Mouse (Mus musculus) lung, embryonic 16.5 days (tissue): ENCODE measurements at regions not wholly inside any gene's neighbourhood (a gene's known extent, or its start where the extent isn't known, plus 50 kb on each side); places are given as distances from the start of the nearest gene placed in this dataset.

Source experiments
- ATAC-seq: fragments of 200-750 bp; cut with Nextera tagmentation; 2 replicates; pipeline ENCODE4 v1.8.0; 2017; ENCODE audit warnings: low read depth, mild to moderate bottlenecking, moderate library complexity
- H3K27ac ChIP-seq: fragments of 300-500 bp; sonication (generic); 2 replicates; pipeline ENCODE4 v1.5.1; 2014; ENCODE audit warnings: mild to moderate bottlenecking, control low read depth, low read length
- H3K27me3 ChIP-seq: fragments of 300-500 bp; sonication (generic); 2 replicates; pipeline ENCODE4 v1.6.1; 2014; ENCODE audit warnings: low read depth, low read length, mixed read lengths; ENCODE audit not compliant: control insufficient read depth, insufficient read depth
- H3K36me3 ChIP-seq: fragments of 300-500 bp; sonication (generic); 2 replicates; pipeline ENCODE4 v1.6.1; 2014; ENCODE audit warnings: low read length; ENCODE audit not compliant: control insufficient read depth, insufficient read depth
- H3K4me1 ChIP-seq: fragments of 300-500 bp; sonication (generic); replicated peaks from 2 replicates; pipeline ENCODE4 v1.6.1; 2014; ENCODE audit warnings: low read length, mixed read lengths; ENCODE audit not compliant: control insufficient read depth, insufficient read depth
- H3K4me2 ChIP-seq: fragments of 300-500 bp; sonication (generic); 2 replicates; pipeline ENCODE4 v1.6.1; 2014; ENCODE audit warnings: low read depth, low read length, control low read depth
- H3K4me3 ChIP-seq: fragments of 300-500 bp; sonication (generic); 2 replicates; pipeline ENCODE4 v1.5.1; 2014; ENCODE audit warnings: mild to moderate bottlenecking, low read length, control low read depth
- H3K9ac ChIP-seq: fragments of 300-500 bp; sonication (generic); 2 replicates; pipeline ENCODE4 v1.6.1; 2014; ENCODE audit warnings: low read length, control low read depth
- H3K9me3 ChIP-seq: fragments of 300-500 bp; sonication (generic); 2 replicates; pipeline ENCODE4 v1.6.1; 2016; ENCODE audit warnings: low read length; ENCODE audit not compliant: control insufficient read depth
- WGBS: fragments of 180-500 bp; shearing (Covaris S2); extraction: QIAGEN DNeasy Blood & Tissue Kit; methylation state at CpG from one replicate; pipeline ENCODE4 v1.1.7; 2014; 5-methylcytosine and 5-hydroxymethylcytosine counted together

GRCm38 (mm10) chr3:41365145-41365830 lies 190.2 kb upstream of the Jade1 start:
- no peak overlapping the region for H3K27ac ChIP-seq

GRCm38 (mm10) chr3:41363947-41364346 lies 191.6 kb upstream of the Jade1 start:
- no peak overlapping the region for H3K4me2 ChIP-seq
- no peak overlapping the region for H3K27ac ChIP-seq
- H3K27me3 ChIP-seq, result no peaks in the 10 kb centered on the region
- no peak overlapping the region for H3K9ac ChIP-seq
- no peaks in the 10 kb centered on the region for H3K9me3 ChIP-seq
- WGBS, result 75% methylated on average over 3 of the region's 3 CpGs
- ATAC-seq, result no peak
- H3K4me1 ChIP-seq, result peaks cover 8% of the 10 kb centered on the region
- H3K36me3 ChIP-seq, result no peaks in the 10 kb centered on the region
- H3K4me3 ChIP-seq, result no peak overlapping the region

More at GRCm38 (mm10) chr3:41365145-41365830, 190.2 kb upstream of the Jade1 start:
- 68% methylated on average over 8 of the region's 8 CpGs for WGBS
- no peak for ATAC-seq
- Histone ChIP-seq H3K4me1 (peaks cover 2% of the 10 kb centered on the region), H3K4me2 (no peak overlapping the region), H3K4me3 (no peak overlapping the region), H3K27me3 (no peaks in the 10 kb centered on the region), H3K36me3 (no peaks in the 10 kb centered on the region), H3K9ac (no peak overlapping the region), H3K9me3 (no peaks in the 10 kb centered on the region)

- WGBS, result 38% methylated on average over 5 of the region's 5 CpGs
- Histone ChIP-seq H3K9me3 (no peaks in the 10 kb centered on the region), H3K27me3 (no peaks in the 10 kb centered on the region), H3K36me3 (no peaks in the 10 kb centered on the region), H3K4me1 (peaks cover 8% of the 10 kb centered on the region), H3K9ac (no peak overlapping the region), H3K4me3 (no peak overlapping the region), H3K27ac (no peak overlapping the region), H3K4me2 (no peak overlapping the region)
- peak; percentile 59; the same call in 1 of the 2 replicates for ATAC-seq
Measured at GRCm38 (mm10) chr3:41360231-41360630, 195.3 kb upstream of the Jade1 start.

GRCm38 (mm10) chr3:41359458-41359857 lies 196.1 kb upstream of the Jade1 start:
- Histone ChIP-seq H3K4me2 (no peak overlapping the region), H3K27me3 (no peaks in the 10 kb centered on the region), H3K36me3 (no peaks in the 10 kb centered on the region), H3K9ac (no peak overlapping the region), H3K4me1 (peaks cover 8% of the 10 kb centered on the region), H3K9me3 (no peaks in the 10 kb centered on the region), H3K27ac (no peak overlapping the region), H3K4me3 (no peak overlapping the region)
- no peak for ATAC-seq
- 51% methylated on average over 4 of the region's 4 CpGs for WGBS

- H3K9me3 ChIP-seq, result no peaks in the 10 kb centered on the region
- H3K4me2 ChIP-seq, result no peak overlapping the region
- no peak overlapping the region for H3K9ac ChIP-seq
- no peaks in the 10 kb centered on the region for H3K36me3 ChIP-seq
- ATAC-seq, result no peak
- H3K4me1 ChIP-seq, result no peaks in the 10 kb centered on the region
- no peak overlapping the region for H3K27ac ChIP-seq
- no peak overlapping the region for H3K4me3 ChIP-seq
- 21% methylated on average over 2 of the region's 2 CpGs for WGBS
- H3K27me3 ChIP-seq, result no peaks in the 10 kb centered on the region
Measured at GRCm38 (mm10) chr3:41353021-41353420, 202.5 kb upstream of the Jade1 start.

GRCm38 (mm10) chr3:41351786-41352185 lies 203.7 kb upstream of the Jade1 start:
- ATAC-seq, result no peak
- H3K9ac ChIP-seq, result no peak overlapping the region
- no peaks in the 10 kb centered on the region for H3K4me1 ChIP-seq
- no peak overlapping the region for H3K4me3 ChIP-seq
- H3K27ac ChIP-seq, result no peak overlapping the region
- WGBS, result 90% methylated on average over 4 of the region's 4 CpGs
- H3K27me3 ChIP-seq, result no peaks in the 10 kb centered on the region
- H3K4me2 ChIP-seq, result no peak overlapping the region
- H3K36me3 ChIP-seq, result no peaks in the 10 kb centered on the region
- H3K9me3 ChIP-seq, result no peaks in the 10 kb centered on the region

- no peaks in the 10 kb centered on the region for H3K9me3 ChIP-seq
- no peak overlapping the region for H3K4me2 ChIP-seq
- no peak overlapping the region for H3K9ac ChIP-seq
- no peaks in the 10 kb centered on the region for H3K27me3 ChIP-seq
- H3K4me3 ChIP-seq, result no peak overlapping the region
- no peaks in the 10 kb centered on the region for H3K4me1 ChIP-seq
- WGBS, result 83% methylated on average over 8 of the region's 8 CpGs
- no peak overlapping the region for H3K27ac ChIP-seq
- no peak for ATAC-seq
- H3K36me3 ChIP-seq, result no peaks in the 10 kb centered on the region
Measured at GRCm38 (mm10) chr3:41351091-41351685, 204.3 kb upstream of the Jade1 start.

- no peak for ATAC-seq
- no peaks in the 10 kb centered on the region for H3K36me3 ChIP-seq
- no peaks in the 10 kb centered on the region for H3K4me1 ChIP-seq
- H3K4me2 ChIP-seq, result no peak overlapping the region
- H3K9me3 ChIP-seq, result no peaks in the 10 kb centered on the region
- no peak overlapping the region for H3K4me3 ChIP-seq
- H3K27me3 ChIP-seq, result no peaks in the 10 kb centered on the region
- 47% methylated on average over 3 of the region's 3 CpGs for WGBS
- no peak overlapping the region for H3K9ac ChIP-seq
- no peak overlapping the region for H3K27ac ChIP-seq
Measured at GRCm38 (mm10) chr3:41350331-41350730, 205.2 kb upstream of the Jade1 start.

- no peaks in the 10 kb centered on the region for H3K36me3 ChIP-seq
- no peak overlapping the region for H3K27ac ChIP-seq
- no peak overlapping the region for H3K4me2 ChIP-seq
- no peaks in the 10 kb centered on the region for H3K9me3 ChIP-seq
- no peaks in the 10 kb centered on the region for H3K4me1 ChIP-seq
- no peak overlapping the region for H3K9ac ChIP-seq
- H3K4me3 ChIP-seq, result no peak overlapping the region
- no peak for ATAC-seq
- H3K27me3 ChIP-seq, result no peaks in the 10 kb centered on the region
- 63% methylated on average over 1 of the region's 1 CpGs for WGBS
Measured at GRCm38 (mm10) chr3:41348795-41349194, 206.7 kb upstream of the Jade1 start.
